Mouse (Mus musculus) E14TG2a.4 (cell line): ENCODE data around the gene Kcnj10.

Experiments used
- CTCF ChIP-seq: conservative IDR thresholded peaks from 2 replicates; pipeline ENCODE4 v1.5.1; 2014; ENCODE audit warnings: low read length
- NANOG ChIP-seq: IDR thresholded peaks from 2 replicates; pipeline ENCODE4 v1.6.1; 2014; ENCODE audit warnings: borderline replicate concordance, low read length, mixed read lengths
- POU5F1 ChIP-seq: IDR thresholded peaks from 2 replicates; pipeline ENCODE4 v1.6.1; 2014; ENCODE audit warnings: low read length, borderline replicate concordance

GRCm38 (mm10) chr1:172414231-172414585 lies 73.2 kb downstream of the Kcnj10 start:
- TF ChIP-seq CTCF (no peak), POU5F1 (no peak), NANOG (no peak)
